Mouse (Mus musculus) limb, embryonic 14.5 days (tissue): ENCODE measurements around the gene Ephb3. TPM values are rescaled to one million over a fixed set of nuclear protein-coding genes. Genes with fewer than 3 reads are reported as not detected.

ENCODE experiments used
- ATAC-seq: fragments of 200-750 bp; cut with Nextera tagmentation; 2 replicates; pipeline ENCODE4 v1.8.0; 2017; ENCODE audit warnings: low read depth, moderate number of reproducible peaks, moderate TSS enrichment; ENCODE audit not compliant: low FRiP score
- DNase-seq: peaks from one replicate; pipeline ENCODE4 v3.0.0-alpha.2; 2015; ENCODE audit warnings: low spot score
- H3K27ac ChIP-seq: fragments of 300-500 bp; sonication (generic); replicated peaks from 2 replicates; pipeline ENCODE4 v1.5.1; 2014; ENCODE audit warnings: low read depth, mild to moderate bottlenecking, low read length, moderate library complexity, mixed read lengths
- H3K27me3 ChIP-seq: fragments of 300-500 bp; sonication (generic); 2 replicates; pipeline ENCODE4 v1.6.1; 2014; ENCODE audit warnings: low read length, mixed read lengths; ENCODE audit not compliant: control insufficient read depth, insufficient read depth
- H3K36me3 ChIP-seq: fragments of 300-500 bp; sonication (generic); 2 replicates; pipeline ENCODE4 v1.6.1; 2014; ENCODE audit warnings: mild to moderate bottlenecking, low read length, moderate library complexity, mixed read lengths; ENCODE audit not compliant: control insufficient read depth, insufficient read depth
- H3K4me1 ChIP-seq: fragments of 300-500 bp; sonication (generic); 2 replicates; pipeline ENCODE4 v1.6.1; 2014; ENCODE audit warnings: antibody characterized with exemption, low read length, mixed read lengths; ENCODE audit not compliant: control insufficient read depth, insufficient read depth
- H3K4me2 ChIP-seq: fragments of 300-500 bp; sonication (generic); replicated peaks from 2 replicates; pipeline ENCODE4 v1.6.1; 2014; ENCODE audit warnings: low read depth, mild to moderate bottlenecking, low read length, moderate library complexity; ENCODE audit not compliant: severe bottlenecking
- H3K4me3 ChIP-seq: fragments of 300-500 bp; sonication (generic); replicated peaks from 2 replicates; pipeline ENCODE4 v1.5.1; 2014; ENCODE audit warnings: low read length
- H3K9ac ChIP-seq: fragments of 300-500 bp; sonication (generic); 2 replicates; pipeline ENCODE4 v1.6.1; 2014; ENCODE audit warnings: mild to moderate bottlenecking, low read depth, low read length, moderate library complexity; ENCODE audit not compliant: severe bottlenecking
- H3K9me3 ChIP-seq: fragments of 300-500 bp; sonication (generic); 2 replicates; pipeline ENCODE4 v1.6.1; 2016; ENCODE audit warnings: low read length; ENCODE audit not compliant: control insufficient read depth
- POLR2A ChIP-seq: fragments of 200-500 bp; IDR thresholded peaks from 2 replicates; pipeline ENCODE4 v1.8.0; 2012; ENCODE audit warnings: inconsistent platforms, mild to moderate bottlenecking, moderate library complexity, borderline replicate concordance; ENCODE audit not compliant: insufficient read depth, insufficient read length; ENCODE audit errors: extremely low read depth
- WGBS: fragments of 180-500 bp; shearing (Covaris S2); extraction: QIAGEN DNeasy Blood & Tissue Kit; methylation state at CpG from one replicate; pipeline ENCODE4 v1.1.7; 2014; 5-methylcytosine and 5-hydroxymethylcytosine counted together
- polyA plus RNA-seq, 2 experiments: library from polyadenylated mRNA; depleted of rRNA in 1 of 2; stranded (reverse) in 1 of 2; unstranded in 1 of 2; fragments of >200 nt; fragmentation: Nextera tagmentation in 1 of 2; extraction: Ambion mirVana in 1 of 2; gene quantifications; 2 replicates each; pipeline versions ENCODE4 v1.2.1 to v1.2.3; 2012 to 2014

Ephb3 gene
- polyA plus RNA-seq, 2 experiments: 37.0 to 70.9 TPM

GRCm38 (mm10) chr16:21168730-21169129, 35.8 kb upstream of the Ephb3 start:
- no peak for TF ChIP-seq POLR2A
- Histone ChIP-seq H3K27me3 (no peaks in the 10 kb centered on the region), H3K4me1 (no peaks in the 10 kb centered on the region), H3K4me2 (no peak overlapping the region), H3K36me3 (no peaks in the 10 kb centered on the region), H3K9me3 (no peaks in the 10 kb centered on the region), H3K9ac (no peak overlapping the region), H3K27ac (no peak overlapping the region), H3K4me3 (no peak overlapping the region)
- WGBS: 84% methylated on average over 13 of the region's 13 CpGs
- ATAC-seq (no peak), DNase-seq (no peak)

- no CpG with 5 or more reads among the region's 1 CpGs for WGBS
- H3K4me3 ChIP-seq: no peak overlapping the region
- no peak for DNase-seq
- no peak for TF ChIP-seq POLR2A
- H3K4me2 ChIP-seq: no peak overlapping the region
- H3K9ac ChIP-seq: no peak overlapping the region
- no peak overlapping the region for H3K27ac ChIP-seq
- ATAC-seq: no peak
- no peaks in the 10 kb centered on the region for H3K4me1 ChIP-seq
- no peaks in the 10 kb centered on the region for H3K36me3 ChIP-seq
- no peaks in the 10 kb centered on the region for H3K27me3 ChIP-seq
- H3K9me3 ChIP-seq: no peaks in the 10 kb centered on the region
These were observed 29.3 kb upstream of the Ephb3 start for GRCm38 (mm10) chr16:21175236-21175635.

GRCm38 (mm10) chr16:21182108-21182507, 22.4 kb upstream of the Ephb3 start:
- 80% methylated on average over 1 of the region's 1 CpGs for WGBS
- no peak overlapping the region for H3K4me3 ChIP-seq
- H3K36me3 ChIP-seq: no peaks in the 10 kb centered on the region
- H3K27me3 ChIP-seq: no peaks in the 10 kb centered on the region
- no peak overlapping the region for H3K27ac ChIP-seq
- no peak for TF ChIP-seq POLR2A
- no peak overlapping the region for H3K4me2 ChIP-seq
- DNase-seq (no peak), ATAC-seq (no peak)
- no peaks in the 10 kb centered on the region for H3K9me3 ChIP-seq
- peaks cover 3% of the 10 kb centered on the region; the same call in 1 of the 2 replicates for H3K4me1 ChIP-seq
- no peak overlapping the region for H3K9ac ChIP-seq

GRCm38 (mm10) chr16:21184697-21185096, 19.9 kb upstream of the Ephb3 start:
- no peaks in the 10 kb centered on the region for H3K36me3 ChIP-seq
- DNase-seq (no peak), ATAC-seq (no peak)
- no peak overlapping the region for H3K27ac ChIP-seq
- H3K4me3 ChIP-seq: no peak overlapping the region
- no peaks in the 10 kb centered on the region for H3K27me3 ChIP-seq
- H3K4me2 ChIP-seq: no peak overlapping the region
- no peaks in the 10 kb centered on the region for H3K9me3 ChIP-seq
- H3K9ac ChIP-seq: no peak overlapping the region
- TF ChIP-seq POLR2A: no peak
- H3K4me1 ChIP-seq: peaks cover 3% of the 10 kb centered on the region; the same call in 1 of the 2 replicates

GRCm38 (mm10) chr16:21187568-21187967, 17.0 kb upstream of the Ephb3 start:
- H3K9me3 ChIP-seq: no peaks in the 10 kb centered on the region
- H3K9ac ChIP-seq: no peak overlapping the region
- H3K4me3 ChIP-seq: no peak overlapping the region
- H3K27ac ChIP-seq: no peak overlapping the region
- 37% methylated on average over 7 of the region's 7 CpGs for WGBS
- no peak for ATAC-seq
- no peak for TF ChIP-seq POLR2A
- no peak for DNase-seq
- no peaks in the 10 kb centered on the region for H3K36me3 ChIP-seq
- no peaks in the 10 kb centered on the region for H3K27me3 ChIP-seq
- peaks cover 8% of the 10 kb centered on the region for H3K4me1 ChIP-seq
- no peak overlapping the region for H3K4me2 ChIP-seq

- WGBS: 84% methylated on average over 3 of the region's 3 CpGs
- no peak for TF ChIP-seq POLR2A
- Histone ChIP-seq H3K4me1 (peaks cover 8% of the 10 kb centered on the region), H3K9me3 (no peaks in the 10 kb centered on the region), H3K4me2 (no peak overlapping the region), H3K4me3 (no peak overlapping the region), H3K36me3 (no peaks in the 10 kb centered on the region), H3K27me3 (no peaks in the 10 kb centered on the region), H3K9ac (no peak overlapping the region), H3K27ac (no peak overlapping the region)
- ATAC-seq (no peak), DNase-seq (no peak)
These were observed 16.2 kb upstream of the Ephb3 start for GRCm38 (mm10) chr16:21188345-21188744.
